Mouse (Mus musculus) left cerebral cortex, adult 8-10 months (tissue): ENCODE results near the gene Tmem108. TPM values are rescaled to one million over a fixed set of nuclear protein-coding genes. Genes with fewer than 3 reads are reported as not detected.

Experiments
- DNase-seq, 2 experiments: peaks; one replicate each; pipeline ENCODE4 v3.0.0; 2022; ENCODE audit warnings: low spot score in 2 of 2
- total RNA-seq, 4 experiments: library from RNA; stranded (reverse); gene quantifications; 2 replicates each; pipeline ENCODE4 v1.2.4; 2022

Gene Tmem108
- total RNA-seq, 4 experiments from 2014 or later = 17.0 to 23.1 (median 17.9) TPM

GRCm38 (mm10) chr9:103721081-103721480, 40.6 kb downstream of the Tmem108 start:
- no peak for DNase-seq

GRCm38 (mm10) chr9:103720021-103720420, 41.6 kb downstream of the Tmem108 start:
- DNase-seq = no peak

- no peak for DNase-seq
Measured at GRCm38 (mm10) chr9:103716002-103716401, 45.6 kb downstream of the Tmem108 start.

- no peak for DNase-seq
Measured at GRCm38 (mm10) chr9:103715352-103715751, 46.3 kb downstream of the Tmem108 start.

DNA sequence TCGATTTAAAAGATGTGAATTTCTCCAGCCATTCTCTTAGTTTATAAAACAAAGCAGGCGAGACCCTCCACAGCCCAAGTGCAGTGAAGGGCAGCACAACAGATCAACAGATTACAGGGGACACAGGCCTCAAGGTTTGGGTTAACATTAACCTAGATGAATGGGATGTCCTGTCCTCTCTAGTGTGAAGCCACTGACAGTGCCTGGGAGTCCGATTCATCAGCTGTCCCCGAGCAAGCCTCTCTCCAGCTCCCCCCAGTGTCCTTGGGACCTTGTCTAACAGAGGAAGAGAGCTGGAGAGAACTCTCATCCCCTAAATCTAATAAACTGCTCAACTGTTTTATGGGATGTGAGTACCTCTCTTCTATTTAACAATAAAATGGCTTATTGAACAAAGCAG, 48.4 kb downstream of the Tmem108 start:
- no peak for DNase-seq

DNA sequence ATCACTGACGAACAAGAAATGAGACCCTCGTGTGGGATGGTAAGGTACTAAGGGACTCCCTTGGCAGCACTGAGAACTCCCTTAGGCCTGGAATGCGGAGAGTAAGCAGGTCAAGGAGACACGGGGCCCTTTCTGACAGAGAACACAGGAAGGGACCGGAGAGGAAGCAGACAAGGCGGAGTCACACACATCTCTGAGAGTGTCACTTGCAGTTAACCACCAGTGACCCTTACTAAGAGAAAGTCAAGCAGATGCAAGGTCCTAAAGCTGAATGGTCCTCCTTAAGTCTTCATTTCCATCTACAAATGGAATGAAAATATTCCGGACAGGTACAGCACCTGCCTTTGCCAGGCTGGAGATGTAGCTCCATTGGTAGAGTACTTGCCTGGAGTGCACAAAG, 48.9 kb downstream of the Tmem108 start:
- DNase-seq = no peak

DNA sequence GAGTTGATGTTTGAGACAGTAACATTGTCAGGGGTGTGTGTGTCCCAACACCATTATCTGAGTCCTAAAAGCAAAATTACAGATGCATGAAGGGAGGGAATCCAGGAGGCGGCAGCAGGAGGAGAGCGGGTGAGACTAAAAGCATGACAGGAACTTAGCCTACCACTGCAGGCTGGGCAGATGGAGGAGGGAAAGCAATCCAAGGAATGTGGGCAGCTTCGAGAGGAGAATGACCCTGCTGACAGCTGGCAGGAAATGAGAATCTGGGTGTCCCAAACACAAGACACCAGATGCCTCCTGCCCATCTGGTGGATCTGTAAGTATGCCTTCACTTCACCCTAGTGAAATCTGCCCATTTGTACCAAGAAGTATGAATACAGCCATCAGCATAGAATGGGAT, 51.9 kb downstream of the Tmem108 start:
- no peak for DNase-seq

DNA sequence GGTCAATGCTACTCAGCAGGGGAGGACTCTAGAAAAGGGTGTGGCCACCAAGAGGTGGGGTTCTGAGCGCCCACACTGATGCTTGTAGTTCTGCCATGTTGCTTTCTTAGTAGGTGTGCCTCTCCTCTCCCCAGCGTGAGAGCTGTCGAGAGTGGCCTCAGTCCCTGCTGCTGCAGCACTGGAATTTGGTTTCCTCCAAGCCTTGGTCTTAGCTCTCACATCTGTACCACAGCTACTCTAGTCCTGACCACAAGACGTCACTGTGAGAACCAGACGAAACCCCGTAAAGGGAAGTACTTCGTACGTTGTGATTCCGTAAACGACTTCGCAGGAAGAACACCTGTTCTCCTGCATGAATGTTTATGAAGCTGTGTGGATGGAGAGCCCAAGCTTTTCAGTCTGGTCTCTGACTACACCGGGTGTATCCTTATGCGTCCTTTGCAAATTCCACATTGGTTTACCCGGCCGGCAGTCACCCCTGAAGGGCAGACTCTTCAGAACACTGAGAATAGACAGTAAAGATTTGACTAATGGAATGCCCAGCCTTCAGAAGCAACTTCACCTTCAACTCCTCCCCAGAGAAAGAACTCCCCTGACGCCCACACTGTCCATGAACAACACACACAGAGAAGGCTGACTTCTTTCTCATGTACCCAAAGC, 53.0 kb downstream of the Tmem108 start:
- no peak for DNase-seq

- no peak for DNase-seq
Measured at GRCm38 (mm10) chr9:103707857-103708256, 53.8 kb downstream of the Tmem108 start.

- DNase-seq = no peak
Measured at GRCm38 (mm10) chr9:103707000-103707790, 54.4 kb downstream of the Tmem108 start.

- DNase-seq = no peak
Measured at GRCm38 (mm10) chr9:103705717-103706116, 55.9 kb downstream of the Tmem108 start.

- no peak for DNase-seq
Measured at GRCm38 (mm10) chr9:103703014-103703413, 58.6 kb downstream of the Tmem108 start.

DNA sequence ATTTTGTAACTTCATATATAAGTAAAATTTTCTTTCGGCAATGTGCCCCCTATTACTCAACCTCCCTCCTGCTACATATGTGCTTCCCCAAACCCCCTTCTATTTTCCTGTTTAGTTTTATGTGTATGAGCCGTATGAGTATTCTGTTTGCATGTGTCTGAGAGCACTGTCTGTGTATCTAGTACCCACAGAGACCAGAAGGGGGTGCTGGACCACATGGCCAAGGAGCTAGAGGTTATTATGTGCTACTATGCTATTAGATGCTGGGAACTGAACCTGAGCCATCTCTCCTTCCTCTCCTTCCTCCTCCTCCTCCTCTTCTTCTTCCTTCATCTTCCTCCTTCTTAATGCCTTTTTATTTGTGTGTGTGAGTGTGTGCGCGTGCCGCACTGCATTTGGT, 59.2 kb downstream of the Tmem108 start:
- DNase-seq = no peak

- no peak for DNase-seq
Measured at GRCm38 (mm10) chr9:103701448-103701847, 60.2 kb downstream of the Tmem108 start.

- DNase-seq = peak in 1 of 2 experiments; percentile 53
Measured at GRCm38 (mm10) chr9:103700240-103700639, 61.4 kb downstream of the Tmem108 start.

DNA sequence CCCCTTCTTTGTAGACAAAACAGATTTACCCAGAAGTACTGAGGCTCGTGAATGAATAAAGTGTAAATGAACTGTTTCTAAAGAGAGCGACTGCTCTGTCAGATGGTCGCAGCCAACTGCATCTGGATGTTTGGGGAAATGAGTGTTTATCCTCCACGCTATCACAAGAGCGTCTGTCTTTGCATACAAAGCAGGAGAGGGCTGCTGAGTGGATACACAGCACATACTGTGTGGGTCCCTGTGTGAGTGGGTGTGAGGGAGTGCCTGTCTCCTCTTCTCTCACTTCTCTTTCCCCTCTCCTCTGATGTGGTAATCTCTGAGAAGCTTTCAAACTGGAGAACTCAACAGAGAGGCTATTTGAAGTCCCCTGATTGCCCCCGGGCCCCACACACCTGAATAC, 64.7 kb downstream of the Tmem108 start:
- DNase-seq = peak in 1 of 2 experiments; percentile 36

GRCm38 (mm10) chr9:103693826-103694225, 67.8 kb downstream of the Tmem108 start:
- DNase-seq = peak in 1 of 2 experiments; percentile 17

DNA sequence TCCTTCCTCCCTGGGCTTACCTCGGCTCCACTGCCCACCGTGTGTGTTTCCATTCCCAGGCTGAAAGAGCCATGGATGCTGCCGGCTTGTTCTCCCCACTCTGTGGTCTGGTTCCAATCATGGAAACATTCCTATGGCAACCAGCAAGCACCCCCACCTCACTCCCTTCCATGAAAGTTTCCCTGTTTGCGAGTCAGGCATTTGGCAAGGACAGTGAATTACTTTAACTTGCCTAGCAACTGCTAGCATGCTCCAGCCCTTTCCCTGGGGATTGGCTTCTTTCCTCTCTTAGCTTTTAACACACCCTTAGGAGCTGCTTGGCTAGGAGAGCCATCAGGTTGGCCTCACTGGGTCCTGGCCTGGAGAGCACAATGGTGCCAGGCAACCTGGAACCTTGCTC, 68.9 kb downstream of the Tmem108 start:
- DNase-seq = peak in 1 of 2 experiments; percentile 43

DNA sequence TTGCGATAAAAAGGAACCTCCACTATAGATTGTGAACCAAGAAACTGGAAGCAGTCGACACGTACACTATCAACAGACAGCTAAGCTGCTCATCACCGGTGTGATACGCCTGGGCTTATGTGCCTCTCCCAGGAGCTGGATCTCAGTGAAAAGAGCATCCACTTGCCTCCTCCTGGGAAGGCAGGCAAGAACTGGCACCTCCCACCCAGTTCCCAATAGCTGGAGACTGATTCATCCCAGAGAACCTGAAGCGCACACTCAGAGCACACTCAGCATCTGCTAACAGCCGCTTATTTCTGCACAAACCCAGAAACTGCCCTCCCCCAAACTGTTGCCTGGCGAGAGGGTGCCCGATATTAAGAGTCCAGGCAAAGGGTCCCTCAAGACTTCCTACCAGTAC, 69.8 kb downstream of the Tmem108 start:
- DNase-seq = peak; percentile 15 to 67

DNA sequence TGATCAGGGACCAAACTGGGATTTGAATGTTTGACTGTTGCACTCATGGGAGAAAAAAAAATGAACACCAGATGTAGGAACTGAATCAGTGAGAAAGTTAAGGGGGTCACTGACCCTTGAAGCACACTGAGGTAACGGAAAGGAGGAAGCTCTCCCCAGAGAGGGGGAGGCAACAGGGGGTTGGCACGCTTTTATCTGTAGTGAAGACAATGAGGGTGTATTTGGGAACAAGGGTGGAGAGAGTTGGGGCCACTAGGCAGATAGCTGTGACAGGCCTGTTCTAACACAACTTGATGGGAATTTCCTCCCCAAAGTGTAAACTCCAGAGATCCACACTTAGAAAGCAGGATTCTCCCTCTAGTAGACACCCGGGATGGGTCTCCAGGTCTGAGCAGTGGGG, 71.2 kb downstream of the Tmem108 start:
- no peak for DNase-seq

DNA sequence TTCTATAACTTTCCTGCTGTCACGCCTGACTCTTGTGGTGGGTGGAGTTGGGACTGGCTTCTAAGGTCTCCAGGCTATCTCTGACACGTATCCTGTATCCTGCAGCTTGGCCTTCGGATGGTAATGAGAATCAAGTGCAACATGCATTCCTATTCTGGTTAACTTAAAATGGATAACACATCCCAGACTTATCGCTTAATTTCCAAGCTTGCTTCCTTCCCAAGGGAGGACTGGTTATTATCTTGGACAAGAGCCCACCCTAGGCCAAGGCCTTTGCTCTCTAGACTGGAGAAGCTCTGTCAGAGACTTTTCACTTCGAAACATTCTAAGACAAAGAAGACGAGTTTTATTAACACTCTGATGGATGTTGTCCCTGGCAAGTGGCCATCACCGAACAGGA, 71.9 kb downstream of the Tmem108 start:
- DNase-seq = no peak

DNA sequence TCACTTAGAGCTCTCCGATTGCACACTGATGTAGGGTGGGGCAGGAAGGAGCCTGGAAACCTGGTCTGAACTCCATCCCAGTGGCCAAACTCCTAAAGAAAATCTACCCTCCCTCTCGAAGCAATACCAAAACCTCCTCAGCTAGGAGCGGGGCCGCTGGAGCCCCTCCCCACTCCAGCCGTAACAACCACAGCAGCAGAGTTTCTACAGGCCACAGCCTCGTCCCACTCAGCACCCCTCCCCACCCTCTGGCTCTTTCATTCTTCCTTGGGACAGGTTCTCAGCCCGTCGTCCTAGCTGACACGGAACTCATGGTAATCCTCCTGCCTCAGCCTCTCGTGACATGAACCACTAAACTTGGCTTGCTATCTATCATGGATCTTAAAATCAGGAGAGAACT, 72.6 kb downstream of the Tmem108 start:
- no peak for DNase-seq

DNA sequence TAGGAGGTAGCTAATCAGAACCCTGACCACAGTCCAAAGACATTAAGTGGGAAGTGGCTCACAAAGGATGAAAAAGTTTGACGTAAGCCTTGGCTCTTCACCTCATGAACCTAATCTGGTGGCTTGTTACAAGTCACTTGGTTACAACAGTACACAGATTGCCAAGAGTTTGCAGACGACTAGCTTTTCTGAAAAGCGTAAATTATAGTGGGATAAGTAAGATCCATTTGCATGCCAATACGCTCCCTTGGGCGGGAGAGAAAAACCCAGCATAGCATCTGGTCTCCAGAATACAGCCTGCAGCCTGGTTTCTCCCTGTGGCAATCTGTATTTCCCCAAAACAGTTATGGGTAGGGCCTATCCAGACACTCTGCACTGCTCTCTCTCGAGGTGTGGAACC, 74.5 kb downstream of the Tmem108 start:
- no peak for DNase-seq
